Mouse (Mus musculus) forebrain, postnatal 0 days (tissue): Measurements from ENCODE around the gene Rnf20. TPM values are rescaled to one million over a fixed set of nuclear protein-coding genes. Genes with fewer than 3 reads are reported as not detected.

Source experiments
- ATAC-seq: fragments of 200-750 bp; cut with Nextera tagmentation; 2 replicates; pipeline ENCODE4 v1.8.0; 2017; ENCODE audit warnings: mild to moderate bottlenecking, moderate library complexity
- DNase-seq: peaks from one replicate; pipeline ENCODE4 v3.0.0-alpha.2; 2015
- H3K27ac ChIP-seq: fragments of 300-500 bp; sonication (generic); 2 replicates; pipeline ENCODE4 v1.5.1; 2014; ENCODE audit warnings: low read depth, mild to moderate bottlenecking, antibody characterized with exemption, low read length, moderate library complexity, mixed read lengths
- H3K27me3 ChIP-seq: fragments of 300-500 bp; sonication (generic); 2 replicates; pipeline ENCODE4 v1.6.1; 2014; ENCODE audit warnings: mild to moderate bottlenecking, low read length, mixed read lengths; ENCODE audit not compliant: insufficient read depth
- H3K36me3 ChIP-seq: fragments of 300-500 bp; sonication (generic); 2 replicates; pipeline ENCODE4 v1.6.1; 2014; ENCODE audit warnings: mild to moderate bottlenecking, moderate library complexity; ENCODE audit not compliant: insufficient read depth
- H3K4me1 ChIP-seq: fragments of 300-500 bp; sonication (generic); 2 replicates; pipeline ENCODE4 v1.6.1; 2014; ENCODE audit warnings: antibody characterized with exemption; ENCODE audit not compliant: insufficient read depth
- H3K4me2 ChIP-seq: fragments of 300-500 bp; sonication (generic); 2 replicates; pipeline ENCODE4 v1.6.1; 2014; ENCODE audit warnings: low read depth, mild to moderate bottlenecking, moderate library complexity
- H3K4me3 ChIP-seq: fragments of 300-500 bp; sonication (generic); 2 replicates; pipeline ENCODE4 v1.5.1; 2014; ENCODE audit warnings: low read depth, low read length, mixed read lengths
- H3K9ac ChIP-seq: fragments of 300-500 bp; sonication (generic); 2 replicates; pipeline ENCODE4 v1.6.1; 2014; ENCODE audit warnings: mild to moderate bottlenecking
- H3K9me3 ChIP-seq: fragments of 300-500 bp; sonication (generic); 2 replicates; pipeline ENCODE4 v1.6.1; 2016; ENCODE audit warnings: low read length
- CTCF ChIP-seq: sonication (generic); IDR thresholded peaks from 2 replicates; pipeline ENCODE4 v1.5.1; 2016; ENCODE audit warnings: antibody characterized with exemption, control low read depth, low read depth
- WGBS: fragments of 180-500 bp; shearing (Covaris S2); extraction: QIAGEN DNeasy Blood & Tissue Kit; methylation state at CpG from one replicate; pipeline ENCODE4 v1.1.7; 2014; 5-methylcytosine and 5-hydroxymethylcytosine counted together
- polyA plus RNA-seq: library from polyadenylated mRNA; unstranded; fragments of >200 nt; fragmentation: Nextera tagmentation; extraction: Ambion mirVana; gene quantifications from 2 replicates; pipeline ENCODE4 v1.2.1, GENCODE M21; 2015
- total RNA-seq: library from RNA; depleted of rRNA; stranded (reverse); fragments of >200 nt; gene quantifications from 2 replicates; pipeline ENCODE4 v1.2.3, GENCODE M21; 2014

Gene Rnf20
- total and polyA plus RNA-seq, 2 experiments from 2014 or later = 44.1 to 79.1 TPM

DNA sequence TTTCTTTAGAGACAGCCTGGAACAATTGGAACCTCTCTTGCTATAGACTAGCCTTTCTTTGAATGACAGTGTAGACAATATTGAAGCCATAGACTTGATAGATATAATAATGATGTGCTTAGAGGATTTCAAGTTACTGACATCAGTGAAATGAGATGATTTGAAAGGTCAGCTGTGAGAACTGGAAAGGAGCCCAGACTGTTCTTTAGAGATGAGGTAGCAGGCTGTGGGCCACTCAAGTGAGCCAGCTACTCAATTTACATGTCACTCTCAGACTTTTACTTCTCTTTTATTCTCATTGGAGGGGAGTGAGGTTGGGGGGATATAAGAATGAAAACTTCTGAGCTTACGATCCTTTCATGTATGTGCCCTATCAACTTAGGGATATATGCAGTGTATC lies 27.6 kb downstream of the Rnf20 start:
- Histone ChIP-seq H3K4me1 (no peaks in the 10 kb centered on the region), H3K36me3 (peaks cover 36% of the 10 kb centered on the region), H3K4me3 (no peak overlapping the region), H3K9me3 (no peaks in the 10 kb centered on the region), H3K4me2 (no peak overlapping the region), H3K27me3 (no peaks in the 10 kb centered on the region), H3K27ac (no peak overlapping the region), H3K9ac (no peak overlapping the region)
- 43% methylated on average over 1 of the region's 1 CpGs for WGBS
- TF ChIP-seq CTCF = no peak
- DNase-seq = no peak
- no peak for ATAC-seq

- Histone ChIP-seq H3K4me2 (no peak overlapping the region), H3K9me3 (no peaks in the 10 kb centered on the region), H3K4me3 (no peak overlapping the region), H3K27me3 (no peaks in the 10 kb centered on the region), H3K27ac (no peak overlapping the region), H3K36me3 (peaks cover 23% of the 10 kb centered on the region), H3K4me1 (no peaks in the 10 kb centered on the region), H3K9ac (no peak overlapping the region)
- DNase-seq = no peak
- WGBS = 95% methylated on average over 9 of the region's 9 CpGs
- ATAC-seq = no peak
- TF ChIP-seq CTCF = no peak
Measured at GRCm38 (mm10) chr4:49661664-49662063, 29.9 kb downstream of the Rnf20 start.

- peaks cover 21% of the 10 kb centered on the region for H3K36me3 ChIP-seq
- H3K27ac ChIP-seq = no peak overlapping the region
- H3K9me3 ChIP-seq = no peaks in the 10 kb centered on the region
- H3K4me2 ChIP-seq = no peak overlapping the region
- no peak overlapping the region for H3K9ac ChIP-seq
- DNase-seq (no peak), ATAC-seq (no peak)
- no peaks in the 10 kb centered on the region for H3K4me1 ChIP-seq
- WGBS = 91% methylated on average over 4 of the region's 4 CpGs
- no peaks in the 10 kb centered on the region for H3K27me3 ChIP-seq
- H3K4me3 ChIP-seq = no peak overlapping the region
- TF ChIP-seq CTCF = no peak
Measured at GRCm38 (mm10) chr4:49662231-49662630, 30.4 kb downstream of the Rnf20 start.

- no peaks in the 10 kb centered on the region for H3K27me3 ChIP-seq
- WGBS = 82% methylated on average over 5 of the region's 5 CpGs
- no peak for TF ChIP-seq CTCF
- no peak overlapping the region for H3K9ac ChIP-seq
- H3K4me1 ChIP-seq = no peaks in the 10 kb centered on the region
- no peaks in the 10 kb centered on the region for H3K9me3 ChIP-seq
- DNase-seq (no peak), ATAC-seq (no peak)
- H3K4me3 ChIP-seq = no peak overlapping the region
- H3K36me3 ChIP-seq = peaks cover 7% of the 10 kb centered on the region
- no peak overlapping the region for H3K4me2 ChIP-seq
- no peak overlapping the region for H3K27ac ChIP-seq
Measured at GRCm38 (mm10) chr4:49664850-49665249, 33.0 kb downstream of the Rnf20 start.

DNA sequence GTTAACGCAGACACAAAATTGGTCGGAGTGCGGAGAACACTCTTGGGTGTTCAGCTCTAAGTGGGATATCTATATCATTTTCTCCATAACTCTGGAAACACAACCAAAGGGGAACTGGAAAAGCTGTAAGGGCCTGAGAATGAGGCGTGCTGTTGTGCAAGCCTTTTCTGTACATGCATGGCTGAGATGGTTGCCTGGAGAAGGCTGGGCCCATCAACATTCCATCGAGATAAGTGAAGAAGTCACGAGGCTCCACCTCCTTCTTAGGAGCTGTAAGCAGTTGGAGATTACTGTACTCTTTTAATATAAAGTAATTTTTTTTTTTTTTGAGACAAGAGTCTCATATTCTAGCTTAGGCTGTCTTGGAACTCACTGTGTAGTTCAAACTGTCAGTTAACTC lies 44.3 kb downstream of the Rnf20 start:
- DNase-seq = no peak
- ATAC-seq = no peak
- Histone ChIP-seq H3K4me2 (no peak overlapping the region), H3K4me1 (no peaks in the 10 kb centered on the region), H3K36me3 (no peaks in the 10 kb centered on the region), H3K27me3 (no peaks in the 10 kb centered on the region), H3K4me3 (no peak overlapping the region), H3K9me3 (no peaks in the 10 kb centered on the region), H3K27ac (no peak overlapping the region), H3K9ac (no peak overlapping the region)
- TF ChIP-seq CTCF = no peak
- WGBS = 92% methylated on average over 6 of the region's 6 CpGs

DNA sequence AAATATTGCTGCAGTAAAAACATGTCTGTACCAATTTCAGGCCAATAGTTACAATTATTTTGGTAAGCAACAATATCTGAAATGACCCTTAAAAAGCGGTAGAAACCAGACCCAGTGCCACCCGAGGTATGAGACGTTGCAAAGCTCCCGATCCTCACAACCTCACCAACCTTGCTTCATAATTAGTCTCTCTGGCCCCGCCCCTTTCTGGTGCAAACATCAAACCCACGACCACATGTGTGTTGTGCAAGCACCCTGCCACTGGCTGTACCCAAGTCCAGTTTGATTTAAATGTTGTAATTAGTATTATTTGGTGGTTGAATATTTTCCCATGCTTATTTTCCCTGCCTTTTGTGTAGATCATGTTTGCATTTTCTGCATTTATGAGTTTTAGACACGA lies 45.0 kb downstream of the Rnf20 start:
- Histone ChIP-seq H3K36me3 (no peaks in the 10 kb centered on the region), H3K4me3 (no peak overlapping the region), H3K4me1 (no peaks in the 10 kb centered on the region), H3K27me3 (no peaks in the 10 kb centered on the region), H3K9ac (no peak overlapping the region), H3K4me2 (no peak overlapping the region), H3K9me3 (no peaks in the 10 kb centered on the region), H3K27ac (no peak overlapping the region)
- ATAC-seq (no peak), DNase-seq (no peak)
- TF ChIP-seq CTCF = no peak
- WGBS = 68% methylated on average over 7 of the region's 7 CpGs

DNA sequence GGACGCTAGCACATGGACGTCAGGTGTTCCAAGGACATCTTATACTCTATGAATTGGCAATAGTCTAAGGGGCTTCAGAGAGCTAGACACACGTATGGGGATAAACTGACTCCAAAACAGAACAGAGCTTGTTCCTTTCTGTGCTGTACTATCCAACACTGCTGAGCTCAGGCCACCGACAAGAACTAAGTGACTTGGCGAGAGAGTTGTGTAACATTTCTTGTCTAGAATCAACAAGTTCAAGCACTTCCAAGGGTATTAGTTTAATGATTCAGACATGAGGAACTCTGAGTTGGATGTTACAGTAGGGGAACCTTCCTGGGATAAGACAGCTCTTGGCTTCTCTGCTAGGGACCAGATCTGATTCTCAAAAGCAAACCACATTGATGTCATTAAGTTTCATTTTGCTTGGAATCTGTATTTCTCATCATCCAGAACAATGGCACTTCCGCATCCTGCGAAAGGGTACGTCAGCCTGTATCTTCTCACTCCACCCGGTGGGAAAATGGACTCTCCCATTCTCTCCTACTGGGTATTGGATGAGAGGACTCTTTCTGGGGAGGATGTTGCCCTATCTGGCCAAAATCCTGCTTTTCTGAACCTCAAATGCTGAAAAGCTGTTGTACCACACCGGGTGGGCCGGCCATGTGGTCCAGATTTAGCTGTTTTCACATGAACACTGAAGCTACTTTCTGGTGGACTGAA lies 48.5 kb downstream of the Rnf20 start:
- Histone ChIP-seq H3K4me1 (no peaks in the 10 kb centered on the region), H3K27ac (no peak overlapping the region), H3K27me3 (no peaks in the 10 kb centered on the region), H3K9ac (no peak overlapping the region), H3K4me2 (no peak overlapping the region), H3K36me3 (no peaks in the 10 kb centered on the region), H3K4me3 (no peak overlapping the region), H3K9me3 (no peaks in the 10 kb centered on the region)
- DNase-seq (no peak), ATAC-seq (no peak)
- 94% methylated on average over 11 of the region's 11 CpGs for WGBS
- no peak for TF ChIP-seq CTCF

GRCm38 (mm10) chr4:49681812-49682211 lies 50.0 kb downstream of the Rnf20 start, which contains the start of gene Ppp3r2:
Gene Ppp3r2 (minus strand): TSS chr4:49682024.
- Histone ChIP-seq H3K9ac (no peak within 1 kb of the TSS), H3K4me2 (no peak within 1 kb of the TSS), H3K4me1 (no peaks in the 10 kb centered on the region), H3K9me3 (no peaks in the 10 kb centered on the region), H3K27ac (no peak within 1 kb of the TSS), H3K27me3 (no peaks in the 10 kb centered on the region), H3K4me3 (no peak within 1 kb of the TSS), H3K36me3 (no peaks in the 10 kb centered on the region)
- ATAC-seq (no peak), DNase-seq (no peak)
- WGBS = 90% methylated on average over 13 of the region's 13 CpGs
- no peak for TF ChIP-seq CTCF
